Mouse (Mus musculus) kidney, embryonic 15.5 days (tissue): ENCODE results near the gene Tmem230. TPM values are rescaled to one million over a fixed set of nuclear protein-coding genes. Genes with fewer than 3 reads are reported as not detected.
"Not testable (repeated sequence)": the region's sequence is repeated elsewhere in the genome, so short reads cannot be mapped to it uniquely, and the experiment has no call there.

Source experiments
- ATAC-seq: fragments of 200-750 bp; cut with Nextera tagmentation; replicated peaks from 2 replicates; pipeline ENCODE4 v1.8.0; 2017; ENCODE audit warnings: moderate TSS enrichment; ENCODE audit not compliant: low FRiP score
- H3K27ac ChIP-seq: fragments of 300-500 bp; sonication (generic); 2 replicates; pipeline ENCODE4 v1.5.1; 2015; ENCODE audit warnings: mild to moderate bottlenecking, inconsistent platforms
- H3K27me3 ChIP-seq: fragments of 300-500 bp; sonication (generic); 2 replicates; pipeline ENCODE4 v1.6.1; 2015; ENCODE audit warnings: inconsistent platforms
- H3K36me3 ChIP-seq: fragments of 300-500 bp; sonication (generic); 2 replicates; pipeline ENCODE4 v1.6.1; 2015; ENCODE audit warnings: inconsistent platforms
- H3K4me1 ChIP-seq: fragments of 300-500 bp; sonication (generic); 2 replicates; pipeline ENCODE4 v1.6.1; 2015; ENCODE audit warnings: inconsistent platforms
- H3K4me2 ChIP-seq: fragments of 300-500 bp; sonication (generic); 2 replicates; pipeline ENCODE4 v1.6.1; 2015; ENCODE audit warnings: moderate library complexity, mild to moderate bottlenecking, inconsistent platforms
- H3K4me3 ChIP-seq: fragments of 300-500 bp; sonication (generic); replicated peaks from 2 replicates; pipeline ENCODE4 v1.5.1; 2015; ENCODE audit warnings: mild to moderate bottlenecking, inconsistent platforms
- H3K9ac ChIP-seq: fragments of 300-500 bp; sonication (generic); 2 replicates; pipeline ENCODE4 v1.6.1; 2015; ENCODE audit warnings: mild to moderate bottlenecking, inconsistent platforms
- H3K9me3 ChIP-seq: fragments of 300-500 bp; sonication (generic); replicated peaks from 2 replicates; pipeline ENCODE4 v1.6.1; 2016; ENCODE audit warnings: inconsistent platforms
- WGBS: fragments of 180-500 bp; shearing (Covaris S2); methylation state at CpG from one replicate; pipeline ENCODE4 v1.1.7; 2015; ENCODE audit warnings: mixed read lengths; 5-methylcytosine and 5-hydroxymethylcytosine counted together
- polyA plus RNA-seq: library from polyadenylated mRNA; unstranded; fragments of >200 nt; fragmentation: Nextera tagmentation; extraction: Ambion mirVana; gene quantifications from 2 replicates; pipeline ENCODE4 v1.2.1, GENCODE M21; 2015

Gene Tmem230
- 44.3 and 45.8 TPM in 2 replicates for polyA plus RNA-seq

- peak; percentile 93 for ATAC-seq
- Histone ChIP-seq H3K27me3 (no peaks in the 10 kb centered on the region), H3K9ac (peak within 1 kb of the TSS; percentile 82), H3K4me1 (peaks cover 35% of the 10 kb centered on the region), H3K4me2 (peak within 1 kb of the TSS; percentile 84), H3K27ac (peak within 1 kb of the TSS; percentile 87), H3K9me3 (no peaks in the 10 kb centered on the region), H3K36me3 (peaks cover 63% of the 10 kb centered on the region), H3K4me3 (peak within 1 kb of the TSS; percentile 71)
- WGBS = 5% methylated on average over 50 of the region's 50 CpGs
These were observed at the start of gene Tmem230 for GRCm38 (mm10) chr2:132247539-132248313. Gene Tmem230, minus strand, starts transcription at chr2:132247807.

- Histone ChIP-seq H3K4me2 (no peak overlapping the region), H3K27me3 (no peaks in the 10 kb centered on the region), H3K27ac (no peak overlapping the region), H3K36me3 (peaks cover 51% of the 10 kb centered on the region), H3K4me3 (no peak overlapping the region), H3K9ac (no peak overlapping the region), H3K4me1 (peaks cover 13% of the 10 kb centered on the region), H3K9me3 (no peaks in the 10 kb centered on the region)
- no peak for ATAC-seq
- 94% methylated on average over 10 of the region's 10 CpGs for WGBS
These were observed 46.3 kb upstream of the Tmem230 start for GRCm38 (mm10) chr2:132293694-132294450.

- ATAC-seq = no peak
- 57% methylated on average over 4 of the region's 4 CpGs for WGBS
- peaks cover 13% of the 10 kb centered on the region for H3K4me1 ChIP-seq
- peaks cover 33% of the 10 kb centered on the region for H3K36me3 ChIP-seq
- H3K9ac ChIP-seq = no peak overlapping the region
- H3K4me3 ChIP-seq = no peak overlapping the region
- no peak overlapping the region for H3K27ac ChIP-seq
- H3K4me2 ChIP-seq = no peak overlapping the region
- no peaks in the 10 kb centered on the region for H3K27me3 ChIP-seq
- H3K9me3 ChIP-seq = no peaks in the 10 kb centered on the region
These were observed 44.5 kb upstream of the Tmem230 start for GRCm38 (mm10) chr2:132292083-132292482.

- Histone ChIP-seq H3K4me1 (peaks cover 13% of the 10 kb centered on the region), H3K27me3 (no peaks in the 10 kb centered on the region), H3K9ac (no peak overlapping the region), H3K9me3 (no peaks in the 10 kb centered on the region), H3K4me2 (no peak overlapping the region), H3K36me3 (peaks cover 26% of the 10 kb centered on the region), H3K4me3 (no peak overlapping the region), H3K27ac (no peak overlapping the region)
- no peak for ATAC-seq
- WGBS = 77% methylated on average over 3 of the region's 3 CpGs
These were observed 43.7 kb upstream of the Tmem230 start for GRCm38 (mm10) chr2:132291265-132291664.

- Histone ChIP-seq H3K27ac (no peak overlapping the region), H3K27me3 (no peaks in the 10 kb centered on the region), H3K4me1 (peaks cover 13% of the 10 kb centered on the region), H3K36me3 (peaks cover 22% of the 10 kb centered on the region), H3K9ac (no peak overlapping the region), H3K4me2 (no peak overlapping the region), H3K4me3 (no peak overlapping the region), H3K9me3 (no peaks in the 10 kb centered on the region)
- WGBS = 80% methylated on average over 6 of the region's 6 CpGs
- ATAC-seq = no peak
These were observed 43.2 kb upstream of the Tmem230 start for GRCm38 (mm10) chr2:132290808-132291207.

GRCm38 (mm10) chr2:132289213-132289612, 41.6 kb upstream of the Tmem230 start:
- not testable (repeated sequence) for H3K9me3 ChIP-seq, H3K4me2 ChIP-seq, ATAC-seq, H3K27ac ChIP-seq, H3K4me3 ChIP-seq, H3K27me3 ChIP-seq, H3K36me3 ChIP-seq, H3K9ac ChIP-seq
- H3K4me1 ChIP-seq = peaks cover 26% of the 10 kb centered on the region
- 78% methylated on average over 5 of the region's 7 CpGs for WGBS

- ATAC-seq = no peak
- H3K36me3 ChIP-seq = no peaks in the 10 kb centered on the region
- 93% methylated on average over 9 of the region's 9 CpGs for WGBS
- H3K27ac ChIP-seq = no peak overlapping the region
- no peaks in the 10 kb centered on the region for H3K9me3 ChIP-seq
- no peak overlapping the region for H3K4me3 ChIP-seq
- H3K4me1 ChIP-seq = peaks cover 48% of the 10 kb centered on the region
- no peak overlapping the region for H3K4me2 ChIP-seq
- H3K9ac ChIP-seq = no peak overlapping the region
- H3K27me3 ChIP-seq = no peaks in the 10 kb centered on the region
These were observed 38.9 kb upstream of the Tmem230 start for GRCm38 (mm10) chr2:132286376-132287076.

- 98% methylated on average over 5 of the region's 5 CpGs for WGBS
- Histone ChIP-seq H3K4me2 (0 out of 2 replicates have a peak overlapping the region, but pooled peaks have one; percentile 19), H3K27ac (0 out of 2 replicates have a peak overlapping the region, but pooled peaks have one; percentile 83)
These were observed 38.1 kb upstream of the Tmem230 start for GRCm38 (mm10) chr2:132285722-132286121.

GRCm38 (mm10) chr2:132284492-132285139, 37.0 kb upstream of the Tmem230 start:
- 59% methylated on average over 12 of the region's 12 CpGs for WGBS
- peak overlapping the region; percentile 83 for H3K27ac ChIP-seq
- no peak overlapping the region for H3K4me3 ChIP-seq
- no peaks in the 10 kb centered on the region for H3K36me3 ChIP-seq
- H3K27me3 ChIP-seq = no peaks in the 10 kb centered on the region
- peak overlapping the region; percentile 19 for H3K4me2 ChIP-seq
- peak; percentile 76 for ATAC-seq
- H3K9ac ChIP-seq = no peak overlapping the region
- H3K9me3 ChIP-seq = no peaks in the 10 kb centered on the region
- peaks cover 46% of the 10 kb centered on the region for H3K4me1 ChIP-seq

More at GRCm38 (mm10) chr2:132285722-132286121, 38.1 kb upstream of the Tmem230 start:
- H3K4me3 ChIP-seq, H3K27me3 ChIP-seq, H3K9ac ChIP-seq, H3K9me3 ChIP-seq, ATAC-seq, H3K36me3 ChIP-seq: not testable (repeated sequence)
- peaks cover 44% of the 10 kb centered on the region for H3K4me1 ChIP-seq

- H3K4me1 ChIP-seq = peaks cover 53% of the 10 kb centered on the region
- no peaks in the 10 kb centered on the region for H3K27me3 ChIP-seq
- H3K4me3 ChIP-seq = no peak overlapping the region
- H3K4me2 ChIP-seq = no peak overlapping the region
- H3K9ac ChIP-seq = no peak overlapping the region
- H3K36me3 ChIP-seq = no peaks in the 10 kb centered on the region
- no peaks in the 10 kb centered on the region for H3K9me3 ChIP-seq
- peak overlapping the region; percentile 83 for H3K27ac ChIP-seq
- WGBS = 65% methylated on average over 15 of the region's 15 CpGs
- ATAC-seq = no peak
These were observed 35.8 kb upstream of the Tmem230 start for GRCm38 (mm10) chr2:132283236-132284070.
